Mouse (Mus musculus): ENCODE measurements around the gene Gm45785. TPM values are rescaled to one million over a fixed set of nuclear protein-coding genes. Genes with fewer than 3 reads are reported as not detected.

Gene Gm45785
- total RNA-seq, 1 experiment = 0.89 TPM

GRCm38 (mm10) chr7:140812850-140813249 lies 43.3 kb downstream of the Gm45785 start:
- in situ Hi-C loops (cut with MboI; ENCODE audit: low sequenced_read_pairs in 2 of 2, unreplicated experiment in 2 of 2) = no loop called here
- no peak overlapping the region for H3K4me3 ChIP-seq (ENCODE audit: insufficient read depth in 1 of 2, low read depth in 1 of 2, low read length in 2 of 2, poor library complexity in 1 of 2, severe bottlenecking in 1 of 2)
- peaks cover 15% of the 10 kb centered on the region for H3K36me3 ChIP-seq (ENCODE audit: control insufficient read depth, insufficient read depth, low read length, poor library complexity, severe bottlenecking)
- no peak overlapping the region for H3K9ac ChIP-seq (ENCODE audit: insufficient read depth, low read depth, low read length, poor library complexity, severe bottlenecking)
- TF ChIP-seq MAFK (IDR thresholded peaks at IDR 0.05; ENCODE audit: insufficient read depth, low read depth, low read length) (no peak), ZNF384 (IDR thresholded peaks at IDR 0.05; ENCODE audit: low read depth, low read length) (no peak), HCFC1 (IDR thresholded peaks at IDR 0.05; ENCODE audit: borderline replicate concordance, insufficient read depth, low read length) (no peak), CHD2 (IDR thresholded peaks at IDR 0.05; ENCODE audit: low read depth, low read length) (no peak), ZC3H11A (IDR thresholded peaks at IDR 0.05; ENCODE audit: borderline replicate concordance, low read depth, low read length) (no peak)
- no peak overlapping the region for H3K27ac ChIP-seq (ENCODE audit: insufficient read depth, low read depth, low read length, poor library complexity, severe bottlenecking)
- H3K4me1 ChIP-seq (ENCODE audit: control insufficient read depth in 2 of 2, insufficient read depth in 2 of 2, low read length in 2 of 2, poor library complexity in 1 of 2) = no peaks in the 10 kb centered on the region
- DNase-seq (ENCODE audit: low read depth, low spot score) = no peak
- H3K9me3 ChIP-seq (ENCODE audit: control insufficient read depth, insufficient read depth, low read depth, low read length) = no peaks in the 10 kb centered on the region

- H3K9ac ChIP-seq (ENCODE audit: insufficient read depth, low read depth, low read length, poor library complexity, severe bottlenecking) = no peak overlapping the region
- TF ChIP-seq ZNF384 (IDR thresholded peaks at IDR 0.05; ENCODE audit: low read depth, low read length) (no peak), ZC3H11A (IDR thresholded peaks at IDR 0.05; ENCODE audit: borderline replicate concordance, low read depth, low read length) (no peak), MAFK (IDR thresholded peaks at IDR 0.05; ENCODE audit: insufficient read depth, low read depth, low read length) (no peak), CHD2 (IDR thresholded peaks at IDR 0.05; ENCODE audit: low read depth, low read length) (no peak), HCFC1 (IDR thresholded peaks at IDR 0.05; ENCODE audit: borderline replicate concordance, insufficient read depth, low read length) (no peak)
- H3K9me3 ChIP-seq (ENCODE audit: control insufficient read depth, insufficient read depth, low read depth, low read length) = no peaks in the 10 kb centered on the region
- in situ Hi-C loops (cut with MboI; ENCODE audit: low sequenced_read_pairs in 2 of 2, unreplicated experiment in 2 of 2) = no loop called here
- DNase-seq (ENCODE audit: low read depth, low spot score) = no peak
- H3K4me3 ChIP-seq (ENCODE audit: insufficient read depth in 1 of 2, low read depth in 1 of 2, low read length in 2 of 2, poor library complexity in 1 of 2, severe bottlenecking in 1 of 2) = no peak overlapping the region
- 0 out of 4 replicates have a peak, but pooled peaks cover 0 to 2% of the 10 kb centered on the region in 2 experiments for H3K4me1 ChIP-seq (ENCODE audit: control insufficient read depth in 2 of 2, insufficient read depth in 2 of 2, low read length in 2 of 2, poor library complexity in 1 of 2)
- peaks cover 14% of the 10 kb centered on the region for H3K36me3 ChIP-seq (ENCODE audit: control insufficient read depth, insufficient read depth, low read length, poor library complexity, severe bottlenecking)
- no peak overlapping the region for H3K27ac ChIP-seq (ENCODE audit: insufficient read depth, low read depth, low read length, poor library complexity, severe bottlenecking)
Observed at GRCm38 (mm10) chr7:140811714-140812113, 44.4 kb downstream of the Gm45785 start.

- in situ Hi-C loops (cut with MboI; ENCODE audit: low sequenced_read_pairs in 2 of 2, unreplicated experiment in 2 of 2) = no loop called here
Observed at GRCm38 (mm10) chr7:140810496-140810895, 45.6 kb downstream of the Gm45785 start.

GRCm38 (mm10) chr7:140805704-140806103 lies 50.4 kb downstream of the Gm45785 start:
- H3K4me1 ChIP-seq (ENCODE audit: control insufficient read depth in 2 of 2, insufficient read depth in 2 of 2, low read length in 2 of 2, poor library complexity in 1 of 2) = 0 out of 4 replicates have a peak, but pooled peaks cover 0 to 2% of the 10 kb centered on the region in 2 experiments
- TF ChIP-seq ZNF384 (IDR thresholded peaks at IDR 0.05; ENCODE audit: low read depth, low read length) = no peak
- no peak for TF ChIP-seq CHD2 (IDR thresholded peaks at IDR 0.05; ENCODE audit: low read depth, low read length)
- peak; percentile 18; the same call in 1 of the 2 replicates for TF ChIP-seq ZC3H11A (IDR thresholded peaks at IDR 0.05; ENCODE audit: borderline replicate concordance, low read depth, low read length)
- TF ChIP-seq HCFC1 (IDR thresholded peaks at IDR 0.05; ENCODE audit: borderline replicate concordance, insufficient read depth, low read length) = no peak
- no peak overlapping the region for H3K27ac ChIP-seq (ENCODE audit: insufficient read depth, low read depth, low read length, poor library complexity, severe bottlenecking)
- H3K36me3 ChIP-seq (ENCODE audit: control insufficient read depth, insufficient read depth, low read length, poor library complexity, severe bottlenecking) = 0 out of 2 replicates have a peak, but pooled peaks cover 2% of the 10 kb centered on the region
- DNase-seq (ENCODE audit: low read depth, low spot score) = peak; percentile 51
- H3K9me3 ChIP-seq (ENCODE audit: control insufficient read depth, insufficient read depth, low read depth, low read length) = no peaks in the 10 kb centered on the region
- no peak overlapping the region for H3K9ac ChIP-seq (ENCODE audit: insufficient read depth, low read depth, low read length, poor library complexity, severe bottlenecking)
- in situ Hi-C loops (cut with MboI; ENCODE audit: low sequenced_read_pairs in 2 of 2, unreplicated experiment in 2 of 2) = no loop called here
- H3K4me3 ChIP-seq (ENCODE audit: insufficient read depth in 1 of 2, low read depth in 1 of 2, low read length in 2 of 2, poor library complexity in 1 of 2, severe bottlenecking in 1 of 2) = no peak overlapping the region

More at GRCm38 (mm10) chr7:140810496-140810895, 45.6 kb downstream of the Gm45785 start:
- Histone ChIP-seq H3K27ac (ENCODE audit: insufficient read depth, low read depth, low read length, poor library complexity, severe bottlenecking) (no peak overlapping the region), H3K4me1 (ENCODE audit: control insufficient read depth in 2 of 2, insufficient read depth in 2 of 2, low read length in 2 of 2, poor library complexity in 1 of 2) (0 out of 4 replicates have a peak, but pooled peaks cover 0 to 2% of the 10 kb centered on the region in 2 experiments), H3K9ac (ENCODE audit: insufficient read depth, low read depth, low read length, poor library complexity, severe bottlenecking) (no peak overlapping the region), H3K4me3 (ENCODE audit: insufficient read depth in 1 of 2, low read depth in 1 of 2, low read length in 2 of 2, poor library complexity in 1 of 2, severe bottlenecking in 1 of 2) (no peak overlapping the region), H3K36me3 (ENCODE audit: control insufficient read depth, insufficient read depth, low read length, poor library complexity, severe bottlenecking) (peaks cover 14% of the 10 kb centered on the region), H3K9me3 (ENCODE audit: control insufficient read depth, insufficient read depth, low read depth, low read length) (no peaks in the 10 kb centered on the region)
- no peak for DNase-seq (ENCODE audit: low read depth, low spot score)
- TF ChIP-seq ZC3H11A (IDR thresholded peaks at IDR 0.05; ENCODE audit: borderline replicate concordance, low read depth, low read length) (peak; percentile 47; the same call in 1 of the 2 replicates), CHD2 (IDR thresholded peaks at IDR 0.05; ENCODE audit: low read depth, low read length) (no peak)

GRCm38 (mm10) chr7:140802629-140803028 lies 53.5 kb downstream of the Gm45785 start:
- no peaks in the 10 kb centered on the region for H3K36me3 ChIP-seq (ENCODE audit: control insufficient read depth, insufficient read depth, low read length, poor library complexity, severe bottlenecking)
- H3K9me3 ChIP-seq (ENCODE audit: control insufficient read depth, insufficient read depth, low read depth, low read length) = no peaks in the 10 kb centered on the region
- 0 out of 4 replicates have a peak, but pooled peaks cover 0 to 2% of the 10 kb centered on the region in 2 experiments for H3K4me1 ChIP-seq (ENCODE audit: control insufficient read depth in 2 of 2, insufficient read depth in 2 of 2, low read length in 2 of 2, poor library complexity in 1 of 2)
- no peak overlapping the region for H3K4me3 ChIP-seq (ENCODE audit: insufficient read depth in 1 of 2, low read depth in 1 of 2, low read length in 2 of 2, poor library complexity in 1 of 2, severe bottlenecking in 1 of 2)
- no peak overlapping the region for H3K9ac ChIP-seq (ENCODE audit: insufficient read depth, low read depth, low read length, poor library complexity, severe bottlenecking)
- no peak for TF ChIP-seq MAFK (IDR thresholded peaks at IDR 0.05; ENCODE audit: insufficient read depth, low read depth, low read length)
- TF ChIP-seq ZNF384 (IDR thresholded peaks at IDR 0.05; ENCODE audit: low read depth, low read length) = no peak
- TF ChIP-seq HCFC1 (IDR thresholded peaks at IDR 0.05; ENCODE audit: borderline replicate concordance, insufficient read depth, low read length) = no peak
- no peak for TF ChIP-seq ZC3H11A (IDR thresholded peaks at IDR 0.05; ENCODE audit: borderline replicate concordance, low read depth, low read length)
- TF ChIP-seq CHD2 (IDR thresholded peaks at IDR 0.05; ENCODE audit: low read depth, low read length) = no peak
- no peak for DNase-seq (ENCODE audit: low read depth, low spot score)
- in situ Hi-C loops (cut with MboI; ENCODE audit: low sequenced_read_pairs in 2 of 2, unreplicated experiment in 2 of 2) = no loop called here
- H3K27ac ChIP-seq (ENCODE audit: insufficient read depth, low read depth, low read length, poor library complexity, severe bottlenecking) = no peak overlapping the region

Data from ES-E14 (cell line).